Mouse (Mus musculus) T-helper 1 cell (primary cell): ENCODE measurements at regions not wholly inside any gene's neighbourhood (a gene's known extent, or its start where the extent isn't known, plus 50 kb on each side); places are given as distances from the start of the nearest gene placed in this dataset.

Source experiments
- in situ Hi-C: fragments of 300-600 bp; cut with MboI, MseI; formaldehyde crosslinking; loops from one replicate; pipeline ENCODE4 v1.15.1; 2025; ENCODE audit warnings: high pct_unique_total_duplicates

- in situ Hi-C loops: loop anchor here (5.0 to 10.0 kb wide), 5 partner anchors 43 to 715 kb away; partner anchors contain the start of genes Krba1, Zfp777 and Zfp956
Observed at GRCm38 (mm10) chr6:47679946-47680345, 84.8 kb upstream of the Ezh2 start.

GRCm38 (mm10) chr6:47672741-47673140 lies 77.6 kb upstream of the Ezh2 start:
- in situ Hi-C loops: loop anchor here (25.0 kb wide), 3 partner anchors 1040 to 1540 kb away; partner anchors contain the start of genes Gimap6, Gimap7, Gm28053 and Igf2bp3

GRCm38 (mm10) chr6:47652880-47653279 lies 57.7 kb upstream of the Ezh2 start:
- in situ Hi-C loops: loop anchor here (5.0 to 25.0 kb wide), 6 partner anchors 94 to 1559 kb away; partner anchors contain the start of genes Gimap6, Gimap7, Gm28053 and Igf2bp3

- in situ Hi-C loops: loop anchor here (5.0 to 25.0 kb wide), 6 partner anchors 96 to 1561 kb away; partner anchors contain the start of genes Gimap6, Gimap7, Gm28053 and Igf2bp3
Observed at GRCm38 (mm10) chr6:47651385-47651718, 56.2 kb upstream of the Ezh2 start.

GRCm38 (mm10) chr6:47650463-47651384 lies 55.6 kb upstream of the Ezh2 start:
- in situ Hi-C loops: loop anchor here (5.0 to 25.0 kb wide), 6 partner anchors 97 to 1562 kb away; partner anchors contain the start of genes Gimap6, Gimap7, Gm28053 and Igf2bp3

- in situ Hi-C loops: loop anchor here (5.0 to 25.0 kb wide), 8 partner anchors 48 to 1562 kb away; partner anchors contain the start of genes Gimap6, Gimap7, Gm28053 and Igf2bp3
Observed at GRCm38 (mm10) chr6:47649961-47650360, 54.8 kb upstream of the Ezh2 start.

GRCm38 (mm10) chr6:47649451-47649931 lies 54.4 kb upstream of the Ezh2 start:
- in situ Hi-C loops: loop anchor here (5.0 kb wide), 2 partner anchors 47 to 337 kb away; no protein-coding TSS in a partner anchor

GRCm38 (mm10) chr6:47648899-47649298 lies 53.8 kb upstream of the Ezh2 start:
- in situ Hi-C loops: loop anchor here (5.0 kb wide), 2 partner anchors 47 to 337 kb away; no protein-coding TSS in a partner anchor

GRCm38 (mm10) chr6:47648316-47648715 lies 53.2 kb upstream of the Ezh2 start:
- in situ Hi-C loops: loop anchor here (5.0 kb wide), 2 partner anchors 46 to 336 kb away; no protein-coding TSS in a partner anchor

- in situ Hi-C loops: loop anchor here (5.0 kb wide), 2 partner anchors 46 to 336 kb away; no protein-coding TSS in a partner anchor
Observed at GRCm38 (mm10) chr6:47647876-47648275, 52.7 kb upstream of the Ezh2 start.

GRCm38 (mm10) chr6:47646731-47647567 lies 51.8 kb upstream of the Ezh2 start:
- in situ Hi-C loops: loop anchor here (5.0 kb wide), 2 partner anchors 45 to 335 kb away; no protein-coding TSS in a partner anchor

GRCm38 (mm10) chr6:47646022-47646421 lies 50.9 kb upstream of the Ezh2 start:
- in situ Hi-C loops: loop anchor here (5.0 kb wide), 2 partner anchors 44 to 334 kb away; no protein-coding TSS in a partner anchor
